ENCODE assay signal across 8 mouse cellular contexts in genomic region chr10:80985241-80985969, GRCm38 (mm10). TPM values are rescaled to one million over a fixed set of nuclear protein-coding genes. Genes with fewer than 3 reads are reported as not detected.
DNase-seq lines count a peak whose midpoint lies in the region; ATAC-seq and TF ChIP-seq lines count a peak whose summit lies in the region.
"Had no signal": no experiment of that assay in that cellular context is flagged by ENCODE, and none has a peak within 500 bp of the region (broad histone marks: within the 10 kb centered on the region; RNA-seq: fewer than 3 reads in every experiment).

No protein-coding gene starts in this region.

- peak overlapping the region; percentile 82 for H3K4me2 ChIP-seq in heart, postnatal 0 days (ENCODE audit: low read depth, low read length)
- H3K4me2 ChIP-seq in limb, embryonic 13.5 days (replicated peaks) = peak overlapping the region; percentile 54
- H3K4me2 ChIP-seq in midbrain, embryonic 14.5 days (ENCODE audit: low read length) = peak overlapping the region; percentile 43

- no peak overlapping the region for H3ac ChIP-seq in C2C12 (ENCODE audit: control insufficient read depth, insufficient read length, low read depth)

- peak overlapping the region; percentile 53 for H3K9ac ChIP-seq in heart, postnatal 0 days (replicated peaks; ENCODE audit: low read depth, low read length)
- H3K9ac ChIP-seq in limb, embryonic 13.5 days = peak overlapping the region; percentile 14; the same call in 1 of the 2 replicates
- H3K9ac ChIP-seq in midbrain, embryonic 14.5 days (replicated peaks; ENCODE audit: low read length) = peak overlapping the region; percentile 23; the same call in 1 of the 2 replicates

- DNase-seq in A20 (ENCODE audit: low read depth, low spot score) = peak; percentile 65
- DNase-seq in heart, postnatal 0 days (ENCODE audit: low spot score) = no peak
- DNase-seq in midbrain, embryonic 14.5 days = no peak
- DNase-seq in yolk sac, embryonic 10.5 days (ENCODE audit: low spot score) = no peak

- WGBS in heart, postnatal 0 days = 13% methylated on average over 37 of the region's 37 CpGs
- whole genome bisulfite sequencing in limb, embryonic 13.5 days = 11% methylated on average over 37 of the region's 37 CpGs
- WGBS in midbrain, embryonic 14.5 days = 8% methylated on average over 37 of the region's 37 CpGs

- H3K9me3 ChIP-seq in heart, postnatal 0 days (replicated peaks; ENCODE audit: control insufficient read depth, low read length) = no peaks in the 10 kb centered on the region
- H3K9me3 ChIP-seq in limb, embryonic 13.5 days = no peaks in the 10 kb centered on the region
- no peaks in the 10 kb centered on the region for H3K9me3 ChIP-seq in midbrain, embryonic 14.5 days (ENCODE audit: control insufficient read depth, low read length)

- H3K27ac ChIP-seq in cortical plate, adult 2 months (ENCODE audit: insufficient read depth, low read length) = no peak overlapping the region
- H3K27ac ChIP-seq in heart, postnatal 0 days (ENCODE audit: low read depth) = no peak overlapping the region
- H3K27ac ChIP-seq in limb, embryonic 13.5 days = no peak overlapping the region
- no peak overlapping the region for H3K27ac ChIP-seq in midbrain, embryonic 14.5 days (replicated peaks; ENCODE audit: low read depth, low read length)

- H3K27me3 ChIP-seq in C2C12 (ENCODE audit: control insufficient read depth, insufficient read depth, insufficient read length) = no peaks in the 10 kb centered on the region
- H3K27me3 ChIP-seq in heart, postnatal 0 days (ENCODE audit: control insufficient read depth, insufficient read depth, low read length) = peaks cover 10% of the 10 kb centered on the region; the same call in 1 of the 2 replicates
- peaks cover 60% of the 10 kb centered on the region for H3K27me3 ChIP-seq in limb, embryonic 13.5 days
- H3K27me3 ChIP-seq in midbrain, embryonic 14.5 days (ENCODE audit: control insufficient read depth, insufficient read depth, low read length) = peaks cover 23% of the 10 kb centered on the region

- no peak for TF ChIP-seq POLR2A in cortical plate, adult 2 months (IDR thresholded peaks at IDR 0.05; ENCODE audit: extremely low read depth, insufficient read depth, low read length)

- no peak for TF ChIP-seq CTCF in C2C12 (IDR thresholded peaks at IDR 0.05; ENCODE audit: control insufficient read depth, insufficient read depth, insufficient read length)
- no peak for TF ChIP-seq CTCF in cortical plate, adult 2 months (IDR thresholded peaks at IDR 0.05; ENCODE audit: extremely low read depth, insufficient read depth, low read length)
- no peak for TF ChIP-seq CTCF in heart, postnatal 0 days (IDR thresholded peaks at IDR 0.05; ENCODE audit: low read depth)

- H3K79me3 ChIP-seq in C2C12 (ENCODE audit: low read depth) = no peaks in the 10 kb centered on the region

- H3K36me3 ChIP-seq in C2C12 (ENCODE audit: control insufficient read depth, insufficient read depth) = no peaks in the 10 kb centered on the region
- no peaks in the 10 kb centered on the region for H3K36me3 ChIP-seq in heart, postnatal 0 days (replicated peaks; ENCODE audit: control insufficient read depth, insufficient read depth, low read length)
- no peaks in the 10 kb centered on the region for H3K36me3 ChIP-seq in limb, embryonic 13.5 days
- no peaks in the 10 kb centered on the region for H3K36me3 ChIP-seq in midbrain, embryonic 14.5 days (ENCODE audit: control insufficient read depth, insufficient read depth, low read length)

- no peaks in the 10 kb centered on the region; the same call in 1 of the 2 replicates for H3K4me1 ChIP-seq in cortical plate, adult 2 months (ENCODE audit: control insufficient read depth, insufficient read depth, low read length)
- H3K4me1 ChIP-seq in heart, postnatal 0 days (ENCODE audit: control insufficient read depth, insufficient read depth) = peaks cover 18% of the 10 kb centered on the region
- H3K4me1 ChIP-seq in limb, embryonic 13.5 days = peaks cover 14% of the 10 kb centered on the region
- 0 out of 2 replicates have a peak, but pooled peaks cover 3% of the 10 kb centered on the region for H3K4me1 ChIP-seq in midbrain, embryonic 14.5 days (ENCODE audit: control insufficient read depth, insufficient read depth, low read length)

- no peak for TF ChIP-seq EP300 in heart, postnatal 0 days (IDR thresholded peaks at IDR 0.05; ENCODE audit: low read depth)

- ATAC-seq in heart, postnatal 0 days (ENCODE audit: insufficient read depth, low read depth) = no peak
- ATAC-seq in limb, embryonic 13.5 days (ENCODE audit: low FRiP score, low read depth) = no peak
- ATAC-seq in midbrain, embryonic 14.5 days (ENCODE audit: low FRiP score, low TSS enrichment) = no peak

- no peaks in the 10 kb centered on the region for H3K79me2 ChIP-seq in C2C12 (ENCODE audit: control insufficient read depth, insufficient read depth)

- no peak overlapping the region for H3K4me3 ChIP-seq in C2C12 (ENCODE audit: insufficient read depth, poor library complexity, severe bottlenecking)
- peak overlapping the region; percentile 41 for H3K4me3 ChIP-seq in cortical plate, adult 2 months (ENCODE audit: insufficient read depth, low read length)
- H3K4me3 ChIP-seq in heart, postnatal 0 days (ENCODE audit: low read depth, low read length) = peak overlapping the region; percentile 43
- peak overlapping the region; percentile 25 for H3K4me3 ChIP-seq in limb, embryonic 13.5 days
- peak overlapping the region; percentile 13; the same call in 1 of the 2 replicates for H3K4me3 ChIP-seq in midbrain, embryonic 14.5 days (replicated peaks; ENCODE audit: low read depth, low read length)

TF ChIP-seq in C2C12, 6 proteins besides CTCF, POLR2A, EP300 and RAD21:
- no peak for TF ChIP-seq FOSL1 (IDR thresholded peaks at IDR 0.05; ENCODE audit: insufficient read depth, low read length, poor library complexity, severe bottlenecking)
- TF ChIP-seq CEBPB (IDR thresholded peaks at IDR 0.05; ENCODE audit: low read depth) = no peak
- TF ChIP-seq USF1 (IDR thresholded peaks at IDR 0.05; ENCODE audit: low read depth) = peak; percentile 38

RNA-seq across cellular contexts. Expression of gene Gng7, which starts 29.3 kb away (rescaled TPM):
- 0.25 TPM for polyA plus RNA-seq in C2C12 (2012; fragmentation: generic; extraction: Trizol)
- 77.9 and 152 TPM in 2 replicates for polyA plus RNA-seq in cortical plate, adult 2 months (2012; rRNA removed)
- 0.11 and 0.93 TPM in 2 replicates for total RNA-seq in heart, postnatal 0 days (2014; rRNA removed; ENCODE audit: low replicate concordance)
- polyA plus RNA-seq in heart, postnatal 0 days (2015; fragmentation: Nextera tagmentation; extraction: Ambion mirVana) = 0.64 and 0.85 TPM in 2 replicates
- 7.4 and 9.0 TPM in 2 replicates for polyA plus RNA-seq in limb, embryonic 13.5 days (2015; fragmentation: Nextera tagmentation; extraction: Ambion mirVana)
- 11.5 and 11.6 TPM in 2 replicates for polyA plus RNA-seq in midbrain, embryonic 14.5 days (2014; fragmentation: Nextera tagmentation; extraction: Ambion mirVana)

RNA-seq across cellular contexts. Expression of gene Diras1, which starts 40.1 kb away (rescaled TPM):
- 0.28 TPM for polyA plus RNA-seq in C2C12 (2012; fragmentation: generic; extraction: Trizol)
- polyA plus RNA-seq in cortical plate, adult 2 months (2012; rRNA removed) = 83.8 and 85.3 TPM in 2 replicates
- total RNA-seq in heart, postnatal 0 days (2014; rRNA removed; ENCODE audit: low replicate concordance) = not detected in 2 replicates
- polyA plus RNA-seq in heart, postnatal 0 days (2015; fragmentation: Nextera tagmentation; extraction: Ambion mirVana) = not detected in 2 replicates
- polyA plus RNA-seq in limb, embryonic 13.5 days (2015; fragmentation: Nextera tagmentation; extraction: Ambion mirVana) = 0.15 and 0.33 TPM in 2 replicates
- polyA plus RNA-seq in midbrain, embryonic 14.5 days (2014; fragmentation: Nextera tagmentation; extraction: Ambion mirVana) = 24.0 and 55.4 TPM in 2 replicates
- total RNA-seq: heart, postnatal 10 days had no signal

RNA-seq across cellular contexts. Expression of gene Slc39a3, which starts 51.8 kb away (rescaled TPM):
- polyA plus RNA-seq in C2C12 (2012; fragmentation: generic; extraction: Trizol) = 11.6 TPM
- polyA plus RNA-seq in cortical plate, adult 2 months (2012; rRNA removed) = 72.8 and 73.0 TPM in 2 replicates
- 18.7 and 29.3 TPM in 2 replicates for total RNA-seq in heart, postnatal 0 days (2014; rRNA removed; ENCODE audit: low replicate concordance)
- 6.3 and 7.5 TPM in 2 replicates for polyA plus RNA-seq in heart, postnatal 0 days (2015; fragmentation: Nextera tagmentation; extraction: Ambion mirVana)
- 19.2 and 20.0 TPM in 2 replicates for polyA plus RNA-seq in limb, embryonic 13.5 days (2015; fragmentation: Nextera tagmentation; extraction: Ambion mirVana)
- polyA plus RNA-seq in midbrain, embryonic 14.5 days (2014; fragmentation: Nextera tagmentation; extraction: Ambion mirVana) = 32.4 and 34.9 TPM in 2 replicates

RNA-seq across cellular contexts. Expression of gene Gadd45b, which starts 55.5 kb away (rescaled TPM):
- 37.2 TPM for polyA plus RNA-seq in C2C12 (2012; fragmentation: generic; extraction: Trizol)
- 23.9 and 25.6 TPM in 2 replicates for polyA plus RNA-seq in cortical plate, adult 2 months (2012; rRNA removed)
- 18.9 and 26.8 TPM in 2 replicates for total RNA-seq in heart, postnatal 0 days (2014; rRNA removed; ENCODE audit: low replicate concordance)
- 22.3 and 28.0 TPM in 2 replicates for polyA plus RNA-seq in heart, postnatal 0 days (2015; fragmentation: Nextera tagmentation; extraction: Ambion mirVana)
- 32.3 and 32.7 TPM in 2 replicates for polyA plus RNA-seq in limb, embryonic 13.5 days (2015; fragmentation: Nextera tagmentation; extraction: Ambion mirVana)
- polyA plus RNA-seq in midbrain, embryonic 14.5 days (2014; fragmentation: Nextera tagmentation; extraction: Ambion mirVana) = 4.3 and 8.0 TPM in 2 replicates

Comparison
In these comparisons a context has a peak if more than half of its experiments do, and no peak if none do; other contexts are left out.
1. RNA of gene Diras1, which starts 40.1 kb away (polyA plus RNA-seq): 83.8 to 85.3 TPM in cortical plate, adult 2 months and 24.0 to 55.4 TPM in midbrain, embryonic 14.5 days; 0.28 TPM in C2C12 (single experiment), 0.15 to 0.33 TPM in limb, embryonic 13.5 days and not detected in heart, postnatal 0 days; every median in the first group is over 10 times any median in the second.
2. Peak in every context shown above with its lines, with median percentiles within 50 percentile points of each other: H3K4me2 ChIP-seq and H3K9ac ChIP-seq.